Mouse (Mus musculus) cerebellum, adult 9-10 months (tissue): ENCODE measurements at regions not wholly inside any gene's neighbourhood (a gene's known extent, or its start where the extent isn't known, plus 50 kb on each side); places are given as distances from the start of the nearest gene placed in this dataset.

Experiments used
- DNase-seq: peaks from one replicate; pipeline ENCODE4 v3.0.0; 2022

DNA sequence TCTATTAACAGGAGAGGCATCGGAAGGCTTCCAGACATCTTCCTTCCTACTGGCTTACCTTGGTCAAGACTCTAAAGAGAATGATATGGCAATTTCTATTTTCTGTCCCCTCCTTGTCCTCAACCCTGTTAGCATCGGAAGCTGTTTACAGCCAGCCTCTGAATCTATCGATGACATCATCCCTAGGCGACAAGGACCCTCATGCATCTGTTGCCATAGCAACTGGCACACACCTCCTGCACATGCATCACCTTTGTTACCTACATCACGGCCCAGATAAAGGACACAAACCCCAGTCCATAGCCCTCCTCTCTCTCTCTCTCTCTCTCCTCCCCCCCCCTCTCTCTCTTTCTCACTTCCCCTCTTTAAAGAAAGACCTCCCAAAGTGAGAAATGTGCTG, 123.1 kb upstream of the Cdkn3 start:
- no peak for DNase-seq

- no peak for DNase-seq
Measured at GRCm38 (mm10) chr14:46636364-46636763, 124.0 kb upstream of the Cdkn3 start.

GRCm38 (mm10) chr14:46635322-46635721, 125.0 kb upstream of the Cdkn3 start:
- DNase-seq, result no peak

DNA sequence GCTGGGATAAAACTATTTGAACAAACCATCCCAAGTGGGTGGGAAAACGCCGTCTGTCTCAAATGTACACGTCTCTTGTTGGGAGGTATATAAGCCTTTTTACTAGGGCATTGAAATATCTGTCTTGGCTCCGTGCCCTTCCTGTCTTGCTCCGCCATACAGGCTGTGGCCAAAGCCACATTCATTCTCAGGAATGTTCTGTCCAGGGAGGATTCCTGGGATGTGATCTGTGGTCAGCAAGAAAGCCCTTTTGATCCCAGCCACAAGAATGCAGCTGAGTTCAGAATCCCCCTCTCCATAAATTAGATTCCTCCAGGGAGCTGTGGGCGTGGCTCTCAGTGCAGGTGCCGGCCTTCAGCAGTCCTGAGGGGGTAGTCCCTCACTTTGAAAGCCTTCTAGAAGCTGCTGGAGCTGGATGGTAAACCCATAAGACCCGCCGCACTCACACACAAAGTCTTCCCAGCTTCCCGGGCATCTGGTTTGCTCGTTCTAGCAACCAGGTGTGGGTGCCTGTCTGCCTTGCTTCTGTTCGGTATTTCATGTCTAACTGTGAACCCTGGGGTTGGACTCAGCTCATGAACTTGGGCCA, 125.6 kb upstream of the Cdkn3 start:
- no peak for DNase-seq

GRCm38 (mm10) chr14:46634251-46634650, 126.1 kb upstream of the Cdkn3 start:
- DNase-seq, result no peak

- DNase-seq, result no peak
Measured at GRCm38 (mm10) chr14:46627690-46628089, 132.7 kb upstream of the Cdkn3 start.

DNA sequence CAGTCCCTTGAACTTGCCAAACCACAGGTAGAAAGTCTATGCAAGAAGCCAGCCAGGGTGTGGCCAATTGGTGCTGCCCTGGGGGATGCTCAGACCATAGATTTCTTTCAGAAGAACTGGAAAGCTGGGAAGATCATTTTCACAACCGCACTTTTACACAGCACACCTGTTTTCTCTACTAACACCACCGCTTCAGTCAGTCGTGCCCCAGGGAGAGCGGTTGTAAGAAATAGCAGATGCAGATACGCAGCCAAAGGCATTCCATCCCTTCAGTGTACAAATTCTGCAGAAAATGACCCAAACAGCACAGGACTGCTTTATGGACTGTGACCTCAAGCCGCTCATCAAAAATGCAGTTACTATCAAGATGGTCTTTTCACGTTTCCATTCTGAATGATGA, 134.6 kb upstream of the Cdkn3 start:
- DNase-seq, result no peak

GRCm38 (mm10) chr14:46623645-46624044, 136.7 kb upstream of the Cdkn3 start:
- no peak for DNase-seq

- DNase-seq, result no peak
Measured at GRCm38 (mm10) chr14:46616030-46616429, 144.3 kb upstream of the Cdkn3 start.

- no peak for DNase-seq
Measured at GRCm38 (mm10) chr14:46614936-46615335, 145.4 kb upstream of the Cdkn3 start.

- DNase-seq, result no peak
Measured at GRCm38 (mm10) chr14:46613748-46614147, 146.6 kb upstream of the Cdkn3 start.

DNA sequence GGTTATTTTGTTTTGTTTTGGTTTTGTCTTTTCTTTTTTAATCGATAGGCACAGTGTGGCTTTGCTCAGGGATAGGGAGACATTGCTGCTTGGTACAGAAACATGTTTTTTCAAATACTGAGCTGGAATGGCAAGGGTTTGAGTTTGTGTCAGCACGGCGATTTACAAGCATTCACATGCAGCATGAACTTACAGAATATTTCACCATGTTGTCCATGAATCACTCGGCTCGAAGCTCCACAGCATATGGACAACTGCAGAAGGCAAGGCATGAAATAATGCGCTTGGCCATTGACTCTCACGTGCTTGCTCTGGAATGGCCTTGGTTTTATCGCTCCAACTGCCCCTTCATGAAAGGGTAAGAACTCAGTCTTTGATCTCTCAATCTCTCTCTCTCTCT, 147.1 kb upstream of the Cdkn3 start:
- DNase-seq, result no peak

GRCm38 (mm10) chr14:46612584-46612983, 147.8 kb upstream of the Cdkn3 start:
- DNase-seq, result no peak

- DNase-seq, result no peak
Measured at GRCm38 (mm10) chr14:46610926-46611325, 149.4 kb upstream of the Cdkn3 start.

DNA sequence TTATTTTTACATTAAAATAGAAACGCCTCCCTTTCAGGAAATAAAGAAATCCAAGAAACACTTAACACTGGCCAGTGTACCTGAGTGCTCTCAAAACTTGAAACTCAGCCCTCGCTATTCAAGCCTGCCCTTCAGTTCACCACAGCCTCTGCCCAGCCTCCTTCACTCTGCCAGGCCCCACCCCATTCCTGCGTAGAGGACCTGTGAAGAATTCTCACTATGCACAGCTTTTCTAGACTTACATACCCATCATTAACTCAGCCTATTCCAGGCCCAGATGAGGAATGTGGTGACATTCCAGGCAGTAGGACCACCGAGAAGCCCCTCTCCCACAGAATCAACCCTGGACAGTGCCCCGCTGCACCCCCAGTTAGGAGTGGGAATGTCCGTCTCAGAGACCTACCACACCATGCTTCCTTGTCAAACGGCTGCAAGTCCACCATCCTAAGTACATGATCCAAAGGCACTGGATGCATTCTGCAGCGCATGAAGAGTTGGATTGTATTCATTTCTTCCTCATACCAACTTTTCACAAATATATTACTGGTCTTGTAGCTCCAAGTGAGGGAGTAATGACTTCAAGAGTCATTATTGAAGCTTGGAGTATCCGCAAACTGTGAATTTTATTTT, 150.0 kb upstream of the Cdkn3 start:
- no peak for DNase-seq

DNA sequence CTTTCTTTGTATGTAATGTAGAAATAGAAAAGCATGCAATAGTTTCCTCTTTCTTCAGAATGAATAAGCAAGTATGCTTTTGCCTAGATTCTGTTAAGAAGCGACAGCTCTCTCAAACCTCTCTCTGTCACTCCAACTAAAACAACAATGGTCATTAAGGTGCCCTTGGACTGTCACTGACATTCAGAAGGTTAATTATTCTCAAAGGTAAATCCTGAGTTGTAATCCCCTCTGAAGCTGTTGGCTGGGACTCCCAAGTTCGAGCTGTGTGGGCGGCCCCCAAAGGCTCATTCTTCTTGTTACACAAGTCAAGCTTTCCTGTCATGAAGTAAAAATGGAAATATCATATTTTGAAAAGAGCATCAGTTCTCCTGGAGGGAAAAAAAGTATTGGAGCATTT, 153.6 kb upstream of the Cdkn3 start:
- no peak for DNase-seq

DNA sequence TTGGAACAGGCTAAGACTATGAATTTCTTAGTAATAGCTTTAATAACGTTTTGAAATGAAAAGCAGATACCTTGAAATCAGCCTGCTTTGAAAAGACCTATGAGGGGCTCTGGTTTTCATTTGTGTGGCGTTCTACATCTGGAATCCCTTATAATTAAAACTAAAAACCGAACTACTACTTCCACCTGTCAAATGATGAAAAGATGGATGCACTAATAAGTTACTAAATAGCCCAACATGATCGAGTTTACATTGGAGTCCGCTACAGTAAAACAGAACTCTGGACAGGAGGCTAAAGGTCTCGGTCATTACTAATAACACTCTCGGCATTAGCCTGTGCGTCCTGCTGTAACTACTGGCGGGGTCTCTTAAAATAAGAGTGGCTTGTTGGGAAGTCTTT, 154.3 kb upstream of the Cdkn3 start:
- no peak for DNase-seq

GRCm38 (mm10) chr14:46604886-46605531, 155.3 kb upstream of the Cdkn3 start:
- peak; percentile 4 for DNase-seq

- DNase-seq, result no peak
Measured at GRCm38 (mm10) chr14:46604156-46604885, 156.0 kb upstream of the Cdkn3 start.

DNA sequence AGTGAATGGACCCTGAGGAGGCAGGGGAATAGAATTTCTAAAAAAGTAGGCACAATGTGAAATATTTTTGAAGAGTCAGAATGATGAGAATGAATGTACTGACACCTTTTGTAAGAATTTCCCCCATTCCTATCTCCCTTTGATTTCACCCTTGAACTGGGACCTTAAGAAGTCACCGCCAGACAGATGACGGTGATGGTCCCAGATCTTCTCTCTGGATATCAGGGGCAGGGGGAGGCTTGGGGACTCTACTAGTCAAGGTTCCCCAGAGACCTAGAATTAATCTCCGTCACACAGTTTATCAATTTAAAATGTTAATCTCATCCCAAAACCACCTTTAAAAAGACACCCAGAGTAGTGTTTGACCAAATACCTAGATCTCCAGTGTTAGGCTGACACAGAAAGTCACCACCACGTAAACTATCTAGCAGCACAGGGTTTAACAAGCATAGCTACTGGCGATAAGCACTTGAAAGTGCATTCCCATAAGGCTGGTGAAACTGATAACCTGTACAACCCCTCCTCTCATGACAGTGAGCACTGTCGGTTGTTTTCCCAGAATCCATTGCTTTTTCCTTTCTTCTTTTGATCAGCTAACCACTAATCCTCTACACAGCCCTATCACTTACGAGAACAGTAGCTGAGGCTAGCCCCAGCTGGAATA, 163.5 kb upstream of the Cdkn3 start:
- DNase-seq, result no peak

DNA sequence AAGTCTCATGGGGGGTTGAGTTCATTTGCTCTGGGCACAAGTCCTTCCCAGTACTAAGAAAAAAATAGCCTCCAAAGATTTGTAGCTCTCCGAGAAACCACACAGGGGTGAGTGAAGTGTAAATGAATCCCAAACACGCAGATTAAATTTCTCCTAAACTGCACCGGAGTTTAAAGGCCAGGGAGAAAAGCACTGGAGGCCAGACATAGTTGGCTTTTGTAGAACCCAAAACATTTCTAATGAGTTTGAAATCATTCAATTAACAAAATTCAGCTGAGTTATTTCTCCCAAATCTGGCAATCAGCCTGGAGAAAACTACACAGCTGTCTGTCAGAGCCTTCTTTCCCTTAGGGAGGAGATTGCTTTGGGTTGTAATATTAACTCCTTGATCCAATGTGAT, 166.2 kb upstream of the Cdkn3 start:
- DNase-seq, result no peak

DNA sequence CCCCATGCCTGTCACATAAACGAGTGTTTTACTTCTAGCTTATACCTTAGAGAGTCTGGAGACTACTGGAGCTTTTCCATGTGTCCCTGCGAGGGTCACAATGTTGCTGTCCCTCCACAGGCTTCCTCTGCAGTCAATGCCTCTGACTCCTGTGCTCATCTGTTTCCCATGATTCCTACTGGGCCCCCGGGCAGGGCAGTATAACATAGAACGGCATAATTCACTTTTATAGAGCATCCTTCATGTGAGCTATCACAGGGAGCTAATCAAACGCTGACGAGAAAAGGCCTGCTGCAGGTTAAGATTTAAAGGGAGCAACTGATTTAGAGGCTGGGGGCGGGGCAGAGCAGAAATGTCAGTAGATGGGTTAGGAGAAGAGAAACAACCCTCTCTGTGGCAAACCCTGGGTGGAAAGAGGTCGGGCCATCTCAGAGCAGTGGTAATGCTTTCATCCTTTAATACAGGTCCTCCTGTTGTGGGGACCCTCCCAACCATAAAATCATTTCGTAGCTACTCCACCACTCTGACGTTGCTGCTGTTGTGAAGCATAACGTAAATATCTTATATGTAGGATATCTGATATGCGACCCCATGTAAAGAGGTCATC, 168.5 kb upstream of the Cdkn3 start:
- DNase-seq, result no peak

DNA sequence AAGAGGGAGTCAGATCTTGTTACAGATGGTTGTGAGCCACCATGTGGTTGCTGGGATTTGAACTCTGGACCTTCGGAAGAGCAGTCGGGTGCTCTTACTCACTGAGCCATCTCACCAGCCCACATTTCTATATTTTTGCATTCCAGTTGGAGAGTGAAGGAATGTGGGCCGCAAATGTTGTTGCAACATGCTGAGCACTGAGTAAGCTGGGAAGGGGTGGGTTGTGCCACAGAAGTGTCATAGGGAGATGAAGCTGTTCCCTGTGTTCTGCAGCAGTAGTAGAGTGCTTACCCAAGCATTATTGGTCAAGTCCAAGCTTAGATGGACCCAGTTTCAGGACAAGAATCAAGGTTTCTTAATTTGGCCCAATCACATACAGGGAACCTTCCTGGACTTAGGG, 169.1 kb upstream of the Cdkn3 start:
- no peak for DNase-seq
